26 mouse cellular contexts compared by ENCODE assay signal in genomic region chr5:106664910-106665309, GRCm38 (mm10). TPM values are rescaled to one million over a fixed set of nuclear protein-coding genes. Genes with fewer than 3 reads are reported as not detected.
A peak's percentile ranks its signal among the peaks of the same experiment; 100 is the strongest.
DNase-seq lines count a peak whose midpoint lies in the region; ATAC-seq and TF ChIP-seq lines count a peak whose summit lies in the region.
"Had no signal": no experiment of that assay in that cellular context is flagged by ENCODE, and none has a peak within 500 bp of the region (broad histone marks: within the 10 kb centered on the region; RNA-seq: fewer than 3 reads in every experiment).

No protein-coding gene starts in this region.

- TF ChIP-seq EP300 in liver, postnatal 0 days (IDR thresholded peaks at IDR 0.05; ENCODE audit: low read depth) = peak; percentile 71; the same call in 1 of the 2 replicates

- peak overlapping the region; percentile 30; the same call in 1 of the 2 replicates for H3K9ac ChIP-seq in liver, embryonic 13.5 days
- H3K9ac ChIP-seq in liver, postnatal 0 days (replicated peaks) = no peak overlapping the region
- H3K9ac ChIP-seq: embryonic facial prominence, embryonic 12.5 days; forebrain, embryonic 13.5 days; hindbrain, embryonic 13.5 days had no signal

- H3K9me3 ChIP-seq in liver, embryonic 13.5 days (replicated peaks) = no peaks in the 10 kb centered on the region
- H3K9me3 ChIP-seq in liver, postnatal 0 days (ENCODE audit: low read length) = no peaks in the 10 kb centered on the region
- H3K9me3 ChIP-seq in limb, embryonic 10.5 days (replicated peaks) = no peaks in the 10 kb centered on the region
- no peaks in the 10 kb centered on the region for H3K9me3 ChIP-seq in embryonic facial prominence, embryonic 10.5 days
- no peaks in the 10 kb centered on the region for H3K9me3 ChIP-seq in hindbrain, embryonic 10.5 days
- H3K9me3 ChIP-seq: embryonic facial prominence, embryonic 12.5 days; heart, embryonic 10.5 days; hindbrain, embryonic 13.5 days had no signal

- TF ChIP-seq CTCF in liver, postnatal 0 days (IDR thresholded peaks at IDR 0.05; ENCODE audit: low read depth) = no peak

- 30% methylated on average over 4 of the region's 4 CpGs for WGBS in liver, embryonic 13.5 days (ENCODE audit: insufficient replicate concordance)
- WGBS in liver, postnatal 0 days (ENCODE audit: insufficient replicate concordance) = 60% methylated on average over 4 of the region's 4 CpGs
- 90% methylated on average over 4 of the region's 4 CpGs for WGBS in limb, embryonic 10.5 days
- 91% methylated on average over 4 of the region's 4 CpGs for WGBS in embryonic facial prominence, embryonic 10.5 days
- 95% methylated on average over 4 of the region's 4 CpGs for WGBS in hindbrain, embryonic 10.5 days

- no peak overlapping the region; the same call in 1 of the 2 replicates for H3K4me3 ChIP-seq in liver, embryonic 13.5 days (replicated peaks)
- no peak overlapping the region for H3K4me3 ChIP-seq in liver, postnatal 0 days (ENCODE audit: low read depth, low read length)
- H3K4me3 ChIP-seq in limb, embryonic 10.5 days = no peak overlapping the region
- H3K4me3 ChIP-seq in embryonic facial prominence, embryonic 10.5 days = no peak overlapping the region
- no peak overlapping the region for H3K4me3 ChIP-seq in hindbrain, embryonic 10.5 days
- H3K4me3 ChIP-seq: embryonic facial prominence, embryonic 12.5 days; forebrain, embryonic 13.5 days; heart, embryonic 10.5 days; hindbrain, embryonic 13.5 days had no signal

- H3K27me3 ChIP-seq in liver, embryonic 13.5 days = no peaks in the 10 kb centered on the region
- H3K27me3 ChIP-seq in liver, postnatal 0 days (ENCODE audit: insufficient read depth, low read length) = no peaks in the 10 kb centered on the region
- H3K27me3 ChIP-seq in limb, embryonic 10.5 days (ENCODE audit: low read depth, poor library complexity, severe bottlenecking) = no peaks in the 10 kb centered on the region
- H3K27me3 ChIP-seq in embryonic facial prominence, embryonic 10.5 days (replicated peaks; ENCODE audit: low read depth, poor library complexity, severe bottlenecking) = no peaks in the 10 kb centered on the region
- H3K27me3 ChIP-seq in hindbrain, embryonic 10.5 days (ENCODE audit: insufficient read depth, poor library complexity, severe bottlenecking) = no peaks in the 10 kb centered on the region
- H3K27me3 ChIP-seq: embryonic facial prominence, embryonic 12.5 days; forebrain, embryonic 13.5 days; hindbrain, embryonic 13.5 days; Patski had no signal

- peak overlapping the region; percentile 76 for H3K27ac ChIP-seq in liver, embryonic 13.5 days
- no peak overlapping the region for H3K27ac ChIP-seq in liver, postnatal 0 days (ENCODE audit: low read depth)
- no peak overlapping the region for H3K27ac ChIP-seq in limb, embryonic 10.5 days
- H3K27ac ChIP-seq in embryonic facial prominence, embryonic 10.5 days (replicated peaks) = no peak overlapping the region
- no peak overlapping the region for H3K27ac ChIP-seq in hindbrain, embryonic 10.5 days
- H3K27ac ChIP-seq: embryonic facial prominence, embryonic 12.5 days; forebrain, embryonic 13.5 days; heart, embryonic 10.5 days; hindbrain, embryonic 13.5 days had no signal

- ATAC-seq in erythroid progenitor cell, adult 5-6 weeks (replicated peaks; ENCODE audit: low FRiP score, poor library complexity, severe bottlenecking) = peak; percentile 54; the same call in 1 of the 2 replicates
- peak; percentile 97 for ATAC-seq in liver, embryonic 13.5 days (ENCODE audit: low read depth)
- peak; percentile 66 for ATAC-seq in liver, postnatal 0 days
- ATAC-seq: activated CD4-positive, CD25-positive, alpha-beta regulatory T cell, adult 4 months; forebrain, embryonic 13.5 days; Patski had no signal

- H3K4me2 ChIP-seq in liver, embryonic 13.5 days = peak overlapping the region; percentile 46
- H3K4me2 ChIP-seq in liver, postnatal 0 days (ENCODE audit: low read depth, low read length) = no peak overlapping the region
- H3K4me2 ChIP-seq: embryonic facial prominence, embryonic 12.5 days; forebrain, embryonic 13.5 days; hindbrain, embryonic 13.5 days had no signal

- peaks cover 34% of the 10 kb centered on the region for H3K4me1 ChIP-seq in liver, embryonic 13.5 days (replicated peaks)
- peaks cover 7% of the 10 kb centered on the region; the same call in 1 of the 2 replicates for H3K4me1 ChIP-seq in liver, postnatal 0 days (ENCODE audit: insufficient read depth)
- H3K4me1 ChIP-seq in limb, embryonic 10.5 days = no peaks in the 10 kb centered on the region
- H3K4me1 ChIP-seq in embryonic facial prominence, embryonic 10.5 days = no peaks in the 10 kb centered on the region
- H3K4me1 ChIP-seq in hindbrain, embryonic 10.5 days (replicated peaks) = no peaks in the 10 kb centered on the region
- H3K4me1 ChIP-seq: embryonic facial prominence, embryonic 12.5 days; forebrain, embryonic 13.5 days; hindbrain, embryonic 13.5 days had no signal

- peaks cover 35% of the 10 kb centered on the region for H3K36me3 ChIP-seq in liver, embryonic 13.5 days
- H3K36me3 ChIP-seq in liver, postnatal 0 days (replicated peaks; ENCODE audit: insufficient read depth, low read length) = peaks cover 9% of the 10 kb centered on the region; the same call in 1 of the 2 replicates
- peaks cover 60% of the 10 kb centered on the region for H3K36me3 ChIP-seq in limb, embryonic 10.5 days
- peaks cover 67% of the 10 kb centered on the region for H3K36me3 ChIP-seq in embryonic facial prominence, embryonic 10.5 days (replicated peaks)
- H3K36me3 ChIP-seq in hindbrain, embryonic 10.5 days = peaks cover 61% of the 10 kb centered on the region

- DNase-seq in c-Kit-positive CD71-positive TER-119-negative erythroid progenitor cells, embryonic 14.5 days (ENCODE audit: low read depth) = peak; percentile 67
- peak; percentile 50 for DNase-seq in liver, embryonic 13.5 days
- no peak for DNase-seq in liver, postnatal 0 days
- no peak for DNase-seq in limb, embryonic 10.5 days (ENCODE audit: low spot score)
- no peak for DNase-seq in embryonic facial prominence, embryonic 10.5 days (ENCODE audit: low spot score)
- DNase-seq in spleen, postnatal 10 days (ENCODE audit: low spot score in 2 of 2) = no peak
- no peak for DNase-seq in hindbrain, embryonic 10.5 days (ENCODE audit: low spot score)
- DNase-seq: adrenal gland, postnatal 14 days; cerebellum, adult 2 months; cerebellum, postnatal 10 days; embryo, embryonic 11 days; gastrocnemius, postnatal 36 days; heart, adult 11 months; heart, postnatal 10 days; heart, postnatal 4 days had no signal

RNA-seq across cellular contexts. Expression of gene Zfp644, which starts 32.2 kb away (rescaled TPM):
- total RNA-seq in erythroid progenitor cell, adult 5-6 weeks (2015; ENCODE audit: low replicate concordance) = 155 and 190 TPM in 2 replicates
- total RNA-seq in erythroid progenitor cell, adult 5-6 weeks (2017; ENCODE audit: low replicate concordance) = 116 and 155 TPM in 2 replicates
- 18.4 and 24.6 TPM in 2 replicates for polyA plus RNA-seq in liver, embryonic 13.5 days (2015; fragmentation: Nextera tagmentation; extraction: Ambion mirVana)
- polyA plus RNA-seq in liver, postnatal 0 days (2015; fragmentation: Nextera tagmentation; extraction: Ambion mirVana) = 15.7 and 19.8 TPM in 2 replicates
- polyA plus RNA-seq in limb, embryonic 10.5 days (2016; fragmentation: Nextera tagmentation; extraction: Ambion mirVana) = 52.6 and 62.5 TPM in 2 replicates
- 69.2 and 71.0 TPM in 2 replicates for polyA plus RNA-seq in embryonic facial prominence, embryonic 10.5 days (2016; fragmentation: Nextera tagmentation; extraction: Ambion mirVana)
- 55.1 and 59.0 TPM in 2 replicates for polyA plus RNA-seq in hindbrain, embryonic 10.5 days (2016; fragmentation: Nextera tagmentation; extraction: Ambion mirVana)

RNA-seq across cellular contexts. Expression of gene Gm17304, which starts 56.0 kb away (rescaled TPM):
- total RNA-seq in erythroid progenitor cell, adult 5-6 weeks (2015; ENCODE audit: low replicate concordance) = not detected in 2 replicates
- not detected in 2 replicates for total RNA-seq in erythroid progenitor cell, adult 5-6 weeks (2017; ENCODE audit: low replicate concordance)
- polyA plus RNA-seq in liver, embryonic 13.5 days (2015; fragmentation: Nextera tagmentation; extraction: Ambion mirVana) = not detected in 2 replicates
- polyA plus RNA-seq in liver, postnatal 0 days (2015; fragmentation: Nextera tagmentation; extraction: Ambion mirVana) = not detected in 2 replicates
- polyA plus RNA-seq in limb, embryonic 10.5 days (2016; fragmentation: Nextera tagmentation; extraction: Ambion mirVana) = not detected in 2 replicates
- not detected in 2 replicates for polyA plus RNA-seq in embryonic facial prominence, embryonic 10.5 days (2016; fragmentation: Nextera tagmentation; extraction: Ambion mirVana)
- polyA plus RNA-seq in hindbrain, embryonic 10.5 days (2016; fragmentation: Nextera tagmentation; extraction: Ambion mirVana) = not detected in 2 replicates
- total RNA-seq: adrenal gland, adult 18-20 months; adrenal gland, postnatal 14 days; gastrocnemius, adult 8-10 months; gastrocnemius, postnatal 36 days; heart, postnatal 10 days; heart, postnatal 4 days had no signal
- polyA plus RNA-seq: activated CD4-positive, CD25-positive, alpha-beta regulatory T cell, adult 4 months; C2C12; cerebellum, adult 2 months; embryonic facial prominence, embryonic 12.5 days; forebrain, embryonic 13.5 days; heart, embryonic 10.5 days; heart, embryonic 14.5 days; hindbrain, embryonic 13.5 days; Patski had no signal

Comparison
In these comparisons a context has a peak if more than half of its experiments do, and no peak if none do; other contexts are left out.
1. DNase-seq: peak in c-Kit-positive CD71-positive TER-119-negative erythroid progenitor cells, embryonic 14.5 days (single experiment) and liver, embryonic 13.5 days (single experiment); none in liver, postnatal 0 days (single experiment), limb, embryonic 10.5 days (single experiment), embryonic facial prominence, embryonic 10.5 days (single experiment), spleen, postnatal 10 days (0 of 2) and hindbrain, embryonic 10.5 days (single experiment).
2. Peak in every context shown above with its lines, with median percentiles within 50 percentile points of each other: ATAC-seq.